Mouse (Mus musculus) embryonic facial prominence, embryonic 14.5 days (tissue): Measurements from ENCODE around the gene Zfp599. TPM values are rescaled to one million over a fixed set of nuclear protein-coding genes. Genes with fewer than 3 reads are reported as not detected.

Source experiments
- ATAC-seq: fragments of 200-750 bp; cut with Nextera tagmentation; 2 replicates; pipeline ENCODE4 v1.8.0; 2017; ENCODE audit warnings: low read depth, moderate number of reproducible peaks, moderate TSS enrichment
- DNase-seq: peaks from one replicate; pipeline ENCODE4 v3.0.0-alpha.2; 2015; ENCODE audit warnings: low spot score
- H3K27ac ChIP-seq: fragments of 300-500 bp; sonication (generic); replicated peaks from 2 replicates; pipeline ENCODE4 v1.5.1; 2014; ENCODE audit warnings: low read depth, mild to moderate bottlenecking, low read length, moderate library complexity
- H3K27me3 ChIP-seq: fragments of 300-500 bp; sonication (generic); replicated peaks from 2 replicates; pipeline ENCODE4 v1.6.1; 2014; ENCODE audit warnings: low read length; ENCODE audit not compliant: control insufficient read depth, insufficient read depth
- H3K36me3 ChIP-seq: fragments of 300-500 bp; sonication (generic); 2 replicates; pipeline ENCODE4 v1.6.1; 2014; ENCODE audit warnings: low read length, mixed read lengths; ENCODE audit not compliant: control insufficient read depth, insufficient read depth
- H3K4me1 ChIP-seq: fragments of 300-500 bp; sonication (generic); 2 replicates; pipeline ENCODE4 v1.6.1; 2014; ENCODE audit warnings: antibody characterized with exemption, low read length; ENCODE audit not compliant: control insufficient read depth, insufficient read depth
- H3K4me2 ChIP-seq: fragments of 300-500 bp; sonication (generic); 2 replicates; pipeline ENCODE4 v1.6.1; 2014; ENCODE audit warnings: low read depth, mild to moderate bottlenecking, low read length, moderate library complexity, mixed read lengths
- H3K4me3 ChIP-seq: fragments of 300-500 bp; sonication (generic); 2 replicates; pipeline ENCODE4 v1.5.1; 2014; ENCODE audit warnings: low read depth, mild to moderate bottlenecking, low read length
- H3K9ac ChIP-seq: fragments of 300-500 bp; sonication (generic); 2 replicates; pipeline ENCODE4 v1.6.1; 2014; ENCODE audit warnings: low read depth, mild to moderate bottlenecking, low read length, moderate library complexity, mixed read lengths
- H3K9me3 ChIP-seq: fragments of 300-500 bp; sonication (generic); 2 replicates; pipeline ENCODE4 v1.6.1; 2016; ENCODE audit warnings: low read length; ENCODE audit not compliant: control insufficient read depth
- WGBS: fragments of 180-500 bp; shearing (Covaris S2); extraction: QIAGEN DNeasy Blood & Tissue Kit; methylation state at CpG from one replicate; pipeline ENCODE4 v1.1.7; 2014; 5-methylcytosine and 5-hydroxymethylcytosine counted together
- polyA plus RNA-seq: library from polyadenylated mRNA; unstranded; fragments of >200 nt; fragmentation: Nextera tagmentation; extraction: Ambion mirVana; gene quantifications from 2 replicates; pipeline ENCODE4 v1.2.1, GENCODE M21; 2014

The Zfp599 gene
- polyA plus RNA-seq, 1 experiment from 2014 or later: 3.3 TPM

DNA sequence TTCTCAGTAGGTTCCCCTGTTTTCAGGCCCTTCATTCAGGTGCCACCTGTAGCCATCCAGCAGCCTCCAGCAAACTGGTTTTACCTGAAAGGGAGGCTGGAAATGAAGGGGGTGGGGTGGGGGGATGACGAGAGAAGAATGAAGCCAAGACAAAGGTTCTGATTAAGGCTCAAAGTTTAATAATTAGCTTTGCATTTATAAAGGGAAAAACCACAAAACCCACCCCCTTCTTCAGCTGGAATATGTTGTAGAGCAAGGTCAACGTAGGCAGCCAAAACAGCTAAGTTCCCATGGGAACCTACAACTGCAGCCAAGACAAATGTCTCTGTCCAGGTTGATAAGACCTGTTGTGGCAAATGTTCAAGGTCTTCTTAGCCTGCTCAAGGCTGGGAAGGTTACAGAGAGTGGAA lies 45.9 kb downstream of the Zfp599 start:
- Histone ChIP-seq H3K27ac (no peak overlapping the region; the same call in 1 of the 2 replicates), H3K4me2 (no peak overlapping the region; the same call in 1 of the 2 replicates)

More for the DNA sequence above, 45.9 kb downstream of the Zfp599 start:
- H3K4me3 ChIP-seq: no peak overlapping the region
- no peak overlapping the region for H3K9ac ChIP-seq
- 0 out of 2 replicates have a peak, but pooled peaks have one; percentile 63 for ATAC-seq
- WGBS: 54% methylated on average over 2 of the region's 2 CpGs
- peak; percentile 41 for DNase-seq
- no peaks in the 10 kb centered on the region for H3K27me3 ChIP-seq
- H3K4me1 ChIP-seq: no peaks in the 10 kb centered on the region
- no peaks in the 10 kb centered on the region for H3K9me3 ChIP-seq
- no peaks in the 10 kb centered on the region for H3K36me3 ChIP-seq

Other genes starting within 250 kb of the Zfp599 start
- gene Elavl3, start 207.9 kb downstream of the Zfp599 start, polyA plus RNA-seq: 4.6 and 5.1 TPM in 2 replicates
- gene Gm49318, start 188.6 kb downstream of the Zfp599 start, polyA plus RNA-seq: not detected in 2 replicates
- gene Zfp653, start 188.5 kb downstream of the Zfp599 start, polyA plus RNA-seq: 6.5 and 9.2 TPM in 2 replicates
- gene Ecsit, start 174.5 kb downstream of the Zfp599 start, polyA plus RNA-seq: 30.0 and 33.3 TPM in 2 replicates
- 5.5 and 7.1 TPM in 2 replicates for gene Cnn1, start 160.7 kb downstream of the Zfp599 start, polyA plus RNA-seq
- gene Elof1, start 142.7 kb downstream of the Zfp599 start, polyA plus RNA-seq: 182 and 196 TPM in 2 replicates
- 21.1 and 36.1 TPM in 2 replicates for gene Acp5, start 124.2 kb downstream of the Zfp599 start, polyA plus RNA-seq
- gene Pigyl, start 103.0 kb downstream of the Zfp599 start, polyA plus RNA-seq: 69.3 and 72.6 TPM in 2 replicates
- 0.22 and 0.24 TPM in 2 replicates for gene Zfp872, start 71.8 kb downstream of the Zfp599 start, polyA plus RNA-seq
- 16.2 and 16.3 TPM in 2 replicates for gene Zfp809, start 34.2 kb downstream of the Zfp599 start, polyA plus RNA-seq
- 13.6 and 17.2 TPM in 2 replicates for gene Zfp810, start 47.8 kb upstream of the Zfp599 start, polyA plus RNA-seq
- 38.7 and 46.2 TPM in 2 replicates for gene Anln, start 129.3 kb upstream of the Zfp599 start, polyA plus RNA-seq
- gene 9530077C05Rik, start 151.6 kb upstream of the Zfp599 start, polyA plus RNA-seq: 4.9 and 5.1 TPM in 2 replicates
- gene Gm17545, start 194.4 kb upstream of the Zfp599 start, polyA plus RNA-seq: not detected in 2 replicates
- 60.7 and 61.5 TPM in 2 replicates for gene Rp9, start 209.8 kb upstream of the Zfp599 start, polyA plus RNA-seq
- gene Bbs9, start 215.8 kb upstream of the Zfp599 start, polyA plus RNA-seq: 13.2 and 13.4 TPM in 2 replicates